Mouse (Mus musculus) forelimb bud, embryonic 11.5 days (tissue): ENCODE data around the gene Gm17087.

ENCODE experiments used
- DNase-seq: peaks from one replicate; pipeline ENCODE4 v3.0.0-alpha.2; 2012; ENCODE audit warnings: low read depth, low spot score

Gm17087 gene

GRCm38 (mm10) chr17:8546366-8546765, 20.4 kb downstream of the Gm17087 start:
- no peak for DNase-seq

DNA sequence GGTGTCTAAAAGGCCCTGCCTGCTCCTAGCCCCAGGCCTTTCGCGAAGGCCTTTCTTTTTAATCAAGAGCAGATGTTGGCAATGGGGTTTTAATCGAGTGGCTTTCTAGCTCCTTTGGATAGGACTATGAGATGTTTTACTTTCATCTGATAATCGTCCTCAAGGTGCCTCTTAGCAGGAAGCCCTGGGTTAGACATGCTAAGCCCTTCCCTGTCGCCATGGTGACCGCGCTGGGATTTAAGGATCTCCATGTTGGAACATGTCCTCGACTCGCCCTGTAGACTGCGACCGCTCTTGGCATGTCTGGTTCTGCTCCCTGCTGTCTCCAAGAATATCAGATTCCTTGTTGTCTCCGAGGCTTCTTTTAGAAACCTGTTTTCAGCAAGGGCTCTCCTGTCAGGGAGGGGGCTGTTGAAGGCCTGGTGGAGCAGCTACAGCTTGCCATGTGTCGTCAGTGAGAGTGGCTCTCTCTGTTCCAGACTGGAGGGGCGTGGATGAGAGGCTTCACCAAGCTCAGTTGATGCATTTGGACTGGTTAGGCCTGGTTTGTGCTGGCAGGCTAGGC, 24.7 kb downstream of the Gm17087 start:
- DNase-seq: no peak

GRCm38 (mm10) chr17:8538102-8538501, 28.6 kb downstream of the Gm17087 start:
- DNase-seq: no peak

DNA sequence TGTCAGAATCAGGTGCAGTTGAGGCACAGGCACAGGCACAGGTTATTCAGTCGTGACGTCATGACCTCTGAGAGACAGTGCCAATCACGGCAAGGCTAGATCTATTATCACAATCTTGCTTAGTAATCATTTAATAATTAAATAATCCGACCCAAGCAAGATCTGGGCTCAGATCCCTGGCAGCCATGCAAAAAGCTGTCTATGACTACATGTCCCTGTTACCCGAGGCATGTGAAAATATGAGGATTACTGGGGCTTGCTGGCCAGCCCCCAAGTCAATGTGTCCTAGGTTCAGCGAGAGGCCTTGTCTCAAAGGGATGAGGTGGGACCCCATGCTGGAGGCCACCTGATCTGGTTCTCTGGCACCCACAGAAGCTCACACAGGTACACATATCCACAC, 30.2 kb downstream of the Gm17087 start:
- no peak for DNase-seq

DNA sequence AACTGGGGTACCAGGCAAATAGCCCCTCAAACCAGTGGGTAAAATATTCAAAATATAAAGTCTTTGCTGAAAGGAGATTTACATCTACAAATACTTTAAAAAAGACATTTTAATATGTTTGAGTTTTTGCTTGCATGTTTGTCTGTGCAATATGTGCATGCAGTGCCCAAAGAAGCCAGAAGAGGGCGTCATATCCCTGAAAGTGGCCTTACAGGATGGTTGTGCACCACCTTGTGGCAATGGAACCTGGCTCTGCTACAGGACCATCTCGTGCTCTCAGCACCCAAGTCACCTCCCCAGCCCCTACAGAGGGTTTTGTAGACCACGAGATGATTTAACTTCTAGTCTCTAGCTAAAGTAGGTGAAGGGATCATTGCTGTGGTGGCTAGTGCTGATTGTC, 32.9 kb downstream of the Gm17087 start:
- DNase-seq: no peak

- no peak for DNase-seq
Observed at GRCm38 (mm10) chr17:8532609-8533008, 34.1 kb downstream of the Gm17087 start.

- DNase-seq: no peak
Observed at GRCm38 (mm10) chr17:8528641-8529040, 38.1 kb downstream of the Gm17087 start.

DNA sequence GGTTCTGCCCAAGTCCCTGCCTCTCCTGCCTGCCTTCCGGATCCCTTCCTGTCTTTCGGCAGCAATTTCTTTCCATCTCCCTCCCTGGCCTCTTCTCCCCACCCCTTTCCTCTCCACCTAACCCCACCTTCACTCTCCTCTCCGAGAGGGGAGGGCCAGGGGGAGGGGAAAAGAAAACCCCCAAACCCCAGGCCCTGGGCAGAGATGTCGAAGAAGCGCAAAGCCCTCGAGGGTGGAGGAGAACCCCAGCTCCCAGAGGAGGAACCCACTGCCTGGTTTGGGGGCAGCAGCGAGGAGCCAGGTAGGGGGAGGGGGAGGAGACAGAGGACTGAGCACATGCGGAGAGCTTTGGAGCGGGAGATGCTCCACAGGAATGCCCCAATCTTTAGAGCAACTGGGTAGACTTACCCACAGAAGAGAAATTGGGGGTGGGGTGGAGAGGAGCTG, 39.9 kb downstream of the Gm17087 start:
- DNase-seq: no peak

- no peak for DNase-seq
Observed at GRCm38 (mm10) chr17:8525971-8526740, 40.6 kb downstream of the Gm17087 start.

DNA sequence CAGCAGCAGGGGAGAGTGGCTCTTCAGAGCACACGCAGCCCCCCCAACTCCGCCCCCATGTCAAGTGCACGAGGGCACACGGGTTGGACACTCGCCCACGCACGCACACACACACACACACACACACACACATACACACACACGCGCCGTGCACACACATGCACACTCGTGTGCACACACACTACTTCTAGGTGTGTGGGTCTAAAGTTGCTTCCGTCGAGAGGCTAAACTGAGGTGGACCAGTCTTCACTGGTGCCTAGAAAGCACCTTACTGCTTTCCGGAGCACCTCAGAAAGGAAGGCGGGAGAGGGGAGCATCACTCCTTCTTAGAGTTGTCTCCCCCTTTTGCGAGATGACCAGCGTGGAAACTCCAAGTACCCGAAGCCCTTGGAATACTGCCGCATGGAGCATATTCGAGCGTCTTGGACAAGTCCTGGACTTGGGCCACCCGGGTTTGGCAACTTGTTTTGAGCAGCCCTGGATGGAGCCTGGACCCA, 41.5 kb downstream of the Gm17087 start, which contains the start of gene Pde10a:
Pde10a (plus strand) TSS at position 148 of the 497 bp plus-strand sequence.
- DNase-seq: no peak

DNA sequence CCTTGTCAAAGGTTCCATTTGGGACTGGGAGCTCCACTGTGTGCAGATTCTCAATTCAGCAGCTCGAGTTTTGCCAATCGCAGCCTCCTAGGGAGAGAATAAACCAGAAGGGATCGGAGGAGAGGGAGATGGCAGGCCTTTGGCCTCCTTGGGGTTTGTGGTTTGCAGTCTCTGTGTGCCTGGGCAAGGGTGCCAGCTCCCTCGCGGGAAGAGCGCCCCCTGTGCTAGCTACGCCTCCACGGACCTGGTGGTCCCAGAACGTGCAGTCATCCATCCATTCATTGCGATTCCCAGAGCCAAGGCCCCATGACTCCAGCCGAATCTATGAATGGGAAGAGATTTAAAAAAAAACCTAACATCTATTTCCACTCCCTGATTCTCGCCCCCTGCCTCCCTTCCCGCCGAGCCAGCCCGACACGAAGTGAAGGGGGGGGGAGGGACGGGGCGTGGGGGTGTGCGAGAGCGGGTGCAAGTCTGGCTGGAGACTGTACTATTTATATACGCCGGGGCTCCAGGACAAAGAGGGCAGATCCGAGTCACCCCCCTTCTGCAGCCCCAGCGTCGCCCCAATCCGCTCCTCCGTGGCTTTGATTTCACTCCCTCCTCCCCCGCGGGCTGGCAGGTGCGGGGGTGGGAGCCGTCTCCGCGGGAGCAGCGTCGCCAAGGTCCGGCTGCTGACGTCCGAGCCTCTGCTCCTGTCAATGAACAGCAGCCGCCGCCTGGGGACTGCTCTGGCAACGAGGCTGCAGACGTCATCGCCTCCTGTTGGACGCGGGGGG, 42.2 kb downstream of the Gm17087 start:
- peak; percentile 57 for DNase-seq

GRCm38 (mm10) chr17:8523986-8524385, 42.8 kb downstream of the Gm17087 start:
- no peak for DNase-seq

DNA sequence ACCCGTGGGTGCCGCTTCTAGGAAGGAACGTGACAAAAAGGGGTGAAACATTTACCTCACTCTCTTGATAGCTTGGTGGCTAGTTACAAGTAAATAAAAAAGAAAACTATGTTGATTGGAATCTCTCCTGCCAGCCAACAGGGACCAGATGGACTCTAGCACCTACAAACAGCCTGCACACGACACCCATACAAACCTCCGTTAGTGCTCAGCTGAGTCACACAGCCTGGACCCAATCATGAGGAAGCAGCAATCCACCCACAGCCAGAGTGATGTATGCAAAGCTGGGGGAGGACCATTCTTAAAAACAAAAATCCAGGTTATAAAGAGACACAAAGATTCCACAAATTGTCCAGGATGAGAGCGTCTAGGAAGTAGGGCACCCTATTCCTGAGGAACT, 50.7 kb downstream of the Gm17087 start:
- no peak for DNase-seq
